Mouse (Mus musculus) heart, adult 2 months (tissue): Measurements from ENCODE around the gene Pfkfb3.

Source experiments
- CTCF ChIP-seq: fragments of 200-600 bp; IDR thresholded peaks from 2 replicates; pipeline ENCODE4 v1.8.1; 2022; ENCODE audit warnings: antibody characterized with exemption, mild to moderate bottlenecking, moderate library complexity
- EP300 ChIP-seq: fragments of 200-500 bp; IDR thresholded peaks from 2 replicates; pipeline ENCODE4 v1.6.1; 2011; ENCODE audit warnings: low read depth, low read length, control low read depth; ENCODE audit not compliant: insufficient read depth
- POLR2A ChIP-seq: fragments of 200-500 bp; IDR thresholded peaks from 2 replicates; pipeline ENCODE4 v1.6.1; 2011; ENCODE audit warnings: mild to moderate bottlenecking, low read depth, low read length, control low read depth; ENCODE audit not compliant: insufficient read depth

GRCm38 (mm10) chr2:11491471-11491870 lies 62.4 kb downstream of the Pfkfb3 start:
- TF ChIP-seq CTCF (no peak), POLR2A (no peak), EP300 (no peak)
